Mouse (Mus musculus): ENCODE results near the gene Gnmt. TPM values are rescaled to one million over a fixed set of nuclear protein-coding genes. Genes with fewer than 3 reads are reported as not detected.

Gene Gnmt
- total and polyA plus RNA-seq, 3 experiments, result 0.13 to 0.71 (median 0.38) TPM

DNA sequence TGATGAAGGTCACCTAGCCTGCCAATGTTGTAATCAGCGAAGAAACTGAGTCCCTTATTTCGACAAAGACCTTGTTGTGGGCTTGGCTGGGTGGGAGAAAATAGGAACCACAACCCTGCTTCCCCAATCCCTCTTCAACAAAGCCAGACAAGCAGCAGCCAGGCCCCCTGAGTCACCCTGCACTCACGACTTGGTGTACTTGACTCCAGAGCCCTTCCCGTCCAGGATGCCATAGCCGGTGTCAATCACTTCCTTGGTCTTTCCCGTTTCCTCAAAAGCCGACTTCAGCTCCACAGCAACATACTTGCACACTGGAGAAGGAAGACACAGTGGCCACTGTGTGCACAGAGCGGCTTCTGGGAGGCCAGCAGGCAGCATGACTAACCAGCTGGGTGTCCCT lies 18.3 kb upstream of the Gnmt start:
- dilution Hi-C loops (cut with MboI; ENCODE audit: extremely low pct_ligation_motif_present, extremely low pct_unique_long_range_greater_than_20kb, low sequenced_read_pairs) (no loop called here), in situ Hi-C loops (cut with MboI; ENCODE audit: low pct_ligation_motif_present, low pct_unique_long_range_greater_than_20kb, low sequenced_read_pairs) (no loop called here)
- Histone ChIP-seq H3K4me2 (ENCODE audit: insufficient read depth, low read depth, poor library complexity, severe bottlenecking) (no peak overlapping the region), H3K4me3 (replicated peaks in 1 of 3; ENCODE audit: low read depth in 2 of 3, low read length in 2 of 3, poor library complexity in 1 of 3) (no peak overlapping the region), H3K27ac (ENCODE audit: insufficient read depth, low read depth) (peak overlapping the region; percentile 10; the same call in 1 of the 2 replicates), H3K9me3 (replicated peaks; ENCODE audit: low read length) (no peaks in the 10 kb centered on the region), H3K4me1 (ENCODE audit: control insufficient read depth in 1 of 2, insufficient read depth in 2 of 2) (peaks cover 19 to 69% of the 10 kb centered on the region in 2 experiments), H3K27me3 (replicated peaks) (no peaks in the 10 kb centered on the region), H3K9ac (ENCODE audit: insufficient read depth, low read depth) (no peak overlapping the region), H3K79me2 (replicated peaks; ENCODE audit: control insufficient read depth, extremely low read depth, insufficient read depth, poor library complexity, severe bottlenecking) (peaks cover 39% of the 10 kb centered on the region), H3K36me3 (replicated peaks in 1 of 2; ENCODE audit: control insufficient read depth in 1 of 2, insufficient read depth in 1 of 2, low read length in 1 of 2) (peaks cover 42 to 53% of the 10 kb centered on the region in 2 experiments)
- no peak for DNase-seq (ENCODE audit: extremely low read depth)
- TF ChIP-seq MYC (IDR thresholded peaks at IDR 0.05; ENCODE audit: low read depth, low read length) (no peak), MEF2A (IDR thresholded peaks at IDR 0.05; ENCODE audit: borderline replicate concordance, low read depth, low read length) (no peak), RCOR1 (conservative IDR thresholded peaks at IDR 0.05; ENCODE audit: low read depth, low read length) (no peak), MAX (IDR thresholded peaks at IDR 0.05; ENCODE audit: low read length) (no peak), JUN (IDR thresholded peaks at IDR 0.05; ENCODE audit: insufficient read depth, low read depth, low read length) (no peak)

DNA sequence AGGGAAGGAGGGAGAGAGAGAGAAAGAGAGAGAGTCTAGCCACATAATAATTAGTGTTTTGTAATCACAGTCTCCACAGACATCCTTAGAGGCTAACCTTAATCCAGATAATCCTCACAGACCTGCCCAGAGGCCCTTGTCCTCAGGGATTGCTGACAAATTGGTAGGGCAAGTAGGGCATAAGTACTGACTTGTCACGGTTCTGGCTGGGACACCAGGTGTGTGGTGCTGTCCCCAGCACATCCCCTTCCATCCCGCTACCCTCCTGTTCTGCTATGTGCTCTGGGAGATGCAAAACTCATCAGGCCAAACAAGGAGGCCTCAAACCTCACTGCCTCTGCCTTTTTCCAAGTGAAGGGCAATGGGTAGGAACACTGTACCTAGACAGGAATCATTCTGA lies 16.5 kb upstream of the Gnmt start:
- in situ Hi-C loops (cut with MboI; ENCODE audit: low pct_ligation_motif_present, low pct_unique_long_range_greater_than_20kb, low sequenced_read_pairs), result no loop called here
- dilution Hi-C loops (cut with MboI; ENCODE audit: extremely low pct_ligation_motif_present, extremely low pct_unique_long_range_greater_than_20kb, low sequenced_read_pairs), result no loop called here
- Histone ChIP-seq H3K79me2 (replicated peaks; ENCODE audit: control insufficient read depth, extremely low read depth, insufficient read depth, poor library complexity, severe bottlenecking) (peaks cover 38% of the 10 kb centered on the region), H3K9me3 (replicated peaks; ENCODE audit: low read length) (no peaks in the 10 kb centered on the region), H3K4me2 (ENCODE audit: insufficient read depth, low read depth, poor library complexity, severe bottlenecking) (no peak overlapping the region), H3K36me3 (replicated peaks in 1 of 2; ENCODE audit: control insufficient read depth in 1 of 2, insufficient read depth in 1 of 2, low read length in 1 of 2) (peaks cover 54 to 66% of the 10 kb centered on the region in 2 experiments), H3K9ac (ENCODE audit: insufficient read depth, low read depth) (no peak overlapping the region), H3K27me3 (replicated peaks) (no peaks in the 10 kb centered on the region), H3K27ac (ENCODE audit: insufficient read depth, low read depth) (peak overlapping the region; percentile 80), H3K4me3 (replicated peaks in 1 of 3; ENCODE audit: low read depth in 2 of 3, low read length in 2 of 3, poor library complexity in 1 of 3) (no peak overlapping the region), H3K4me1 (ENCODE audit: control insufficient read depth in 1 of 2, insufficient read depth in 2 of 2) (peaks cover 19 to 69% of the 10 kb centered on the region in 2 experiments)
- DNase-seq (ENCODE audit: extremely low read depth), result peak; percentile 78
- TF ChIP-seq HCFC1 (IDR thresholded peaks at IDR 0.05; ENCODE audit: low read depth, low read length) (no peak), MAFK (IDR thresholded peaks at IDR 0.05; ENCODE audit: insufficient replicate concordance, low read length) (no peak), BHLHE40 (IDR thresholded peaks at IDR 0.05; ENCODE audit: low read depth, low read length) (peak; percentile 76), SMC3 (IDR thresholded peaks at IDR 0.05; ENCODE audit: low read depth, low read length) (no peak), ETS1 (conservative IDR thresholded peaks at IDR 0.05; ENCODE audit: low read depth, low read length) (peak; percentile 34), JUND (conservative IDR thresholded peaks at IDR 0.05; ENCODE audit: low read depth, low read length) (no peak), EP300 (IDR thresholded peaks at IDR 0.05; ENCODE audit: low read length) (peak; percentile 51), UBTF (IDR thresholded peaks at IDR 0.05; ENCODE audit: low read depth, low read length) (no peak), ZMIZ1 (IDR thresholded peaks at IDR 0.05; ENCODE audit: low read depth, low read length) (0 out of 2 replicates have a peak, but pooled peaks have one; percentile 50), MEF2A (IDR thresholded peaks at IDR 0.05; ENCODE audit: borderline replicate concordance, low read depth, low read length) (peak; percentile 60; the same call in 1 of the 2 replicates), JUN (IDR thresholded peaks at IDR 0.05; ENCODE audit: insufficient read depth, low read depth, low read length) (no peak), MAZ (IDR thresholded peaks at IDR 0.05; ENCODE audit: low read depth, low read length) (no peak), CHD1 (IDR thresholded peaks at IDR 0.05; ENCODE audit: low read depth, low read length) (no peak; the same call in 1 of the 2 replicates), KAT2A (IDR thresholded peaks at IDR 0.05; ENCODE audit: insufficient replicate concordance, low read length) (no peak), PAX5 (IDR thresholded peaks at IDR 0.05; ENCODE audit: low read length) (no peak), MXI1 (IDR thresholded peaks at IDR 0.05; ENCODE audit: low read depth, low read length) (no peak), TCF12 (IDR thresholded peaks at IDR 0.05; ENCODE audit: low read depth, low read length) (peak; percentile 84; the same call in 1 of the 2 replicates), USF1 (IDR thresholded peaks at IDR 0.05; ENCODE audit: low read depth, low read length) (no peak), ZC3H11A (IDR thresholded peaks at IDR 0.05; ENCODE audit: low read depth, low read length) (no peak), GABPA (IDR thresholded peaks at IDR 0.05; ENCODE audit: insufficient replicate concordance, low read depth, low read length) (no peak), POLR2AphosphoS2 (IDR thresholded peaks at IDR 0.05; ENCODE audit: low read depth, low read length) (no peak), RCOR1 (conservative IDR thresholded peaks at IDR 0.05; ENCODE audit: low read depth, low read length) (no peak), IRF4 (IDR thresholded peaks at IDR 0.05; ENCODE audit: low read depth, low read length) (peak; percentile 19; the same call in 1 of the 2 replicates)

Data from CH12.LX (cell line).